Mouse (Mus musculus): Measurements from ENCODE around the gene Acss3.

DNA sequence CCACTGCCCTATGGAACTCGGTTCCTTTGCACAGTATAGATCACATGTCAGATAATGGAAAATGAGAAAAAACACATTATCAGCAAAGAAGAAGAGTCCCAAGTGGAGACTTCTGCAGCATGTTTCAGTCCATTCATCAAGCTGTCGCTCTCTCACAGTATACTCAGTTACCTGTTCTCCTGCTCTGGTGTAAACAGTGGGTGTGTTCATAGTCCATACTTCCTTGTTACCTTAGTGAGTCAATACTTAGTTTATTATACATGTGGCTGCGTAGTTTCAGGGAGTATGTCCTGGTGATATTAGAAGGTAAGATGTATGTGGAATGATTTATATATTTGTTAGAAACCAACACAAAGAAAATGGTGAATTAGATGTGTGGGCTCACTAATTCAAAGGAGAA, 198.7 kb downstream of the Acss3 start:
- TF ChIP-seq CTCF (IDR thresholded peaks at IDR 0.05; ENCODE audit: insufficient read depth, low read length) (no peak), POLR2A (IDR thresholded peaks at IDR 0.05; ENCODE audit: borderline replicate concordance, extremely low read depth, low read depth, low read length) (no peak)
